Mouse (Mus musculus) heart, adult 9 months (tissue): ENCODE data around the gene Rhoh.

Experiments
- DNase-seq, 2 experiments: peaks; one replicate each; pipeline ENCODE4 v3.0.0; 2022; ENCODE audit warnings: low spot score in 2 of 2

Rhoh gene

GRCm38 (mm10) chr5:65861154-65861944 lies at the start of gene Rhoh:
Gene Rhoh, plus strand, starts transcription at chr5:65861213.
- DNase-seq, result no peak

DNA sequence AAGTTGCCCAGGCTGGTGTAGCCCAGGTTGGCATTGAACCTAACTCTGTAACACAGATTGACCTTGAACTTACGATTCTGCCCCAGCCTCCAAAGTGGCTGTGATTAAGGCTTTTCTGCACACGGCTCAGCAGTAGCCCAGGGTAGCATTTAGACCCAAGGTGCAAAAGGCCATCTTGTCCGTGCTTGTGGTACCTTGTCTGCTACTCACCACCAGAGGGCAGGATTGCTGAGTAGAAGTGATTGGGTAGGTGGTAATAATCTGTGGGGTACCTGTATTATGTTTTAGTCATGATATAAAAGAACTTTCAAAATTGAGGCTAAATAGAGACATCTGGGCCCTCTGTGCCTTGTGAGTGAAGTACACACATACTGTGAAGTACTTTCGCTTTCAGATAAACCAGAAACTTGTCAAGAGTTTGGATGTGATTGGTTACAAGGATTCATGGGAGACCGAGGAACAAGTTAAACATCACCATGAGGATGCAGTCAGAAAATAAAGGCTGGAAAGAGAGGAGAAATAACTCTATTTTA lies 37.3 kb upstream of the Rhoh start:
- peak in 1 of 2 experiments; percentile 21 for DNase-seq

DNA sequence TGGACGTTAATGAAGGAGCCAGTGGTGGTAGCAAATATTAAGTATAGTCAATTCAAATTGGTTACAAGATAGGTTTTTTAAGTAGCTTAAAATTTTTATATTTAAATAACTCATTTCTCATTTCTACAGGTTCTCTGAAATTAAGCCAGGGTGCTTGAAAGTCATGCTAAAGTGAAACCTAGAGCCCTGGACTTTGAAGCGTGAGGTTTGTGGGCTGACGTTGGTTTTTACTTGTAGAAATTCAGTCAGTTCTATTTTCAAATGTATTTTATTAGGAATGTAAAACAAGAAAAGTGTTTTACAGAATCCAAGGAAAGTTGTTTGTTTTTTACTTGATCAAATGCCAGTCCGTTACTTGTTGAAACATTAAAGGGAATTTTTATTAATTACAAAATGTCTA lies 34.5 kb upstream of the Rhoh start:
- DNase-seq, result no peak

DNA sequence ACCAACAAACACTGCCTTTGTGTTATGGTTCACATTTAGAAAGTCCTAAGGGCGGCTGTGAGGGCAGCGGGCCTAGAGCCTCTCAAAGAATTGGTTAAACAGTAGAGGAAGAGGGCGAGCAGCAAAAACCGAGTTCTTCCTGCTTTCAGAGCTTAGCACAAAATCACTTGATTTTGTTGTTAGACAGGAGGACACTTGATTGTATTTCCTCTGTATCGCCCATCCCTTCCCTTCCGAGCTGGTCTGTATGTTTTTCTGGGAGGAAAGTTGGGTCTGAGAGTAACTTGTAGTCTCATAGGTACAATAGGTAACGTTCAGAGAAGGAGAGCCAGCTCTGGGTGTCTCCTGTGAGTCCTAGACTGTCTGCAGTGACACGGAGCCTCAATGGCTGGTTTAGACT lies 33.9 kb upstream of the Rhoh start:
- no peak for DNase-seq

DNA sequence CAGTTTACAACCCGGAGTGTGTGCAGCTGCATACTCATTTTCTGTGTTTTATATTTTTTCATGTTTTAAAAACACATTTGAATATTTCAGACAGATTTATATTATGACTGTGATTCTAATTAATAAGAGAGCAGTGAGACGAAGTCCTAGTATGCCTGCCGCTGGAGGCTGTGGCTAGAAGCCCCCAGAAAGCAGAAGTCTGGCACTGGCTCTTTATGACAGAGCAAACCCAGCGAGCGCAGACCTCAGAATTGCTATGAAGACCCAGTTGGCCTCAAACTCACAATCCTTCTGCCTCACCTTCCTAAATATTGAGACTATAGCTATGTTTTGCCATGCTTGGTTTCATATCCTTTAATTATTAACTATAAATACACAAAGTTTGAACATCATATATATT lies 32.8 kb upstream of the Rhoh start:
- no peak for DNase-seq

DNA sequence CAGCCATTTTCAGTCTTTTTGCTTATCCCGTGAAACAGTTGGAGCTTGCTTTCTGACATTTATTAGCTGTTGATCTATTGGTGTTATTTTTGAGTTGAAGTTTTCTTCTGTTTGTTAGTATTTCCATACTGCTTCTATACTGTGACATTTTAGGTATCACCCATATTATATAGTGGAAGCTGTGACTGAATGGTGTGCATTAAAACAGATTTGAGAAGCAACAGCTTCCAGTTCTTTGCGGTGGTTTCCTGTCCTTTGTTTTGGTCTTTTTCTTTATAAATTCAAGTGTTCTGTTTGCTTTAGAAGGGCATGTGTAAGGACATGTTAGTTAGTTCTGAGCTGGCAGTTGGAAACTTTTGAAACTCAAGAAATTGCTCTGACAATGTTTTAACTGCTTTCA lies 32.0 kb upstream of the Rhoh start:
- DNase-seq, result no peak

DNA sequence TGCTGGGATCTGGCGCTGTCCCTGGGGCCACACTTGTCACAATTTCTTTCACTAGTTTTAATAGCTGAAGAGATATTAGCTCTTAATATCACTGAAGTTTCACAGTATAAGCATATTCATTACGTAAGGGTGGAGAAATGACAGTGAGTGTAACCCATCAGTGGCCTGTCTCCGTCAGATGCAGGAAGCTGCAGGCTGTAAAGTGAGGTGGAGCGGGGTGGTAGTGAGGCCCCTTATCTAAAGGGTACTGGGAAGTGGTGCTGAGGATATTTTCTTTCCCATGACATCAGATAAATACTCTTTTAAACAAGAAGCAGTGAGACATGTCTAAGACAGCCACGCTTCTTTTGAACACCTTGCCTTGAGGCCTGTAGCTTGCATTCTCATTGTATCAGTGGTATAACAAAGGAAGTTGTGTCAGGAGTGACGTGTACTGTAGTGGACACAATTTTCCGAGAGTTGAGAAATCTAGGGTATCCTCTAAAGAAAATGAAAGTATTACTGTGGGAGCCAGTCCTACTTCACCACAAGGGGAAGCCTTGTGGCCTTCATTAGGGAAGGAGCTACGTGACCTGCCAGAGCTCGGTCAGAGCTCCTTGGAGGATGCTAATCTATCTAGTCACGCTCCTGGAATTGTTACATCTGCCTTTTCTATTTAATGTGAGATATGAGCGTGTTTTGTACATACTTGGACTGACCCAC lies 28.9 kb upstream of the Rhoh start:
- peak in 1 of 2 experiments; percentile 4 for DNase-seq

DNA sequence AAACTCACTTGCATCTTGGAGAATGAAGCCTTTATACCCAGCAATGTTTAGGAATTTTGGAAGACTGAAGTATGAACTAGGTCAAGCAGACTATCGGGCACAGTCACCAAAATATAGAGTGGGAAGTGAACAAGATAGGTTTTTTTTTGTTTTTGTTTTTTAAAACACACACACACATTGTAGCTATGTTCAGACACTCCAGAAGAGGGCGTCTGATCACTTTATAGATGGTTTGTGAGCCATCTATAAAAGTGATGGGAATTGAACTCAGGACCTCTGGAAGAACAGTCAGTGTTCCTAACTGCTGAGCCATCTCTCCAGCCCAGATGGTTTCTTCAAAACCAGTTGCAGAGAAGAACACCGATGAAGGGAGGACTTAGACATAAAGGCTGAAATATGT lies 27.9 kb upstream of the Rhoh start:
- no peak for DNase-seq

DNA sequence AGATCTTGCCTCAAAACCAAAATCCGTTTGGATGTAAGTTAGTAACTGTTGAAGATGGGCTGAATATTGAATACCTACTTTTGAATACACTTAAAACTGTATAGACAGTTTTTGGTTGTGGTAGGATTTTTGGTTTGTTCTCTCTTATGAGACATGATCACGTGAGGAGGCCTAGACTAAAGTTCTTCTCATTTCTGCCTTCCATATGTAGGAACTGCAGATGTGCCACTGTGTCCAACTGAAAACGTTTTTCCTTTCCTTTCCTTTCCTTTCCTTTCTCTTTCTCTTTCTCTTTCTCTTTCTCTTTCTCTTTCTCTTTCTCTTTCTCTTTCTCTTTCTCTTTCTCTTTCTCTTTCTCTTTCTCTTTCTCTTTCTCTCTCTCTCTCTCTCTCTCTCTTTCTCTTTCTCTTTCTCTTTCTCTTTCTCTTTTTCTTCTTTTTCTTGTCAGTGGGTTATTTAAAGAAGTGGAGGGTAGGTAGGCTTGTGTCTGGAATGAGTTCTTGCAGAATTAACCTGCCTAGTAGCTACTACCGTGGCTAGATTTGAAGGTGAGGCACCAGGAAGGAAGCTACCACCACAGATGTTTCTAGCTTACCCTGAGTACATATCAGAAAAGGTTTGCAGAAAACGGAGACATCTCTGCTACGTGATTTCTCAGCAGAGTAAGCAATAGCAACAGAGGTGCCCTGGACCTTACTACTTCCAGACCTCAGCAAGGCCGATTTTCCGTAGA lies 27.1 kb upstream of the Rhoh start:
- no peak for DNase-seq

DNA sequence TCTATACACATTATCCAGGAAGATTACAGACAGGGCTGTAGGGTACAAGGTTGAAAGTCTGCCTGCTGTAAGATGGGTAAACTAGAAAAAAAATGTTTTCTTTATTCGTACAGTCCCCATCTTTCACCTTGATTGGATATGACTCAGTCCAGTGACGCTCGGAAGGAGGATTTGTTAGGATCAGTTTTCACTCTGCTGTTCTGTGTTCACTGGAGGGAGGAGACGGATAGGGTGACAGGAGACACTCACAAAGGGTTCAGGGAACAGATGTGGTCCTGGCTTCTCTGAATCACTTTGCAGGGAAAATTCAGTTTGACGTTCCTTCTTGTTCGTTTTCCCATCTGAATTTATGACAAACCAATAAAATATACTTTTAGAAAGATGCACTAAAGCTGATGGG lies 23.0 kb upstream of the Rhoh start:
- DNase-seq, result no peak

GRCm38 (mm10) chr5:65842947-65843346 lies 18.1 kb upstream of the Rhoh start:
- DNase-seq, result no peak

DNA sequence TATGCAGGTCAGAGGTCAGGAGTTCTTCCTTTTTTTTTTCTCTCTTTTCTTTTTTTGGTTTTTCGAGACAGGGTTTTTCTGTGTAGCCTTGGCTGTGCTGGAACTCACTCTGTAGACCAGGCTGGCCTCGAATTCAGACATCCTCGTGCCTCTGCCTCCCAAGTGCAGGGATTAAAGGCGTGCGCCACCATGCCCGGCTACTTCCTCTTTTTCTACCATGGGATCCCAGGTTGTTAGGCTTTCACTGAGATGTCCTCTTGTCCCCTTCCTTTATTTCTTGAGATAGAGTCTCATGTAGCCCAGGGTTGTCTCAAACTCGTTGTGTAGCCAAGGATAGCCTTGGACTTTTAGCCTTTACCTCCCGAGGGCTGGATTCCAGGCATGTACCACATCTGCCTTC lies 14.5 kb upstream of the Rhoh start:
- no peak for DNase-seq

- no peak for DNase-seq
Observed at GRCm38 (mm10) chr5:65846958-65847357, 14.1 kb upstream of the Rhoh start.

- no peak for DNase-seq
Observed at GRCm38 (mm10) chr5:65847656-65848055, 13.4 kb upstream of the Rhoh start.

GRCm38 (mm10) chr5:65850765-65851164 lies 10.2 kb upstream of the Rhoh start:
- DNase-seq, result no peak

- no peak for DNase-seq
Observed at GRCm38 (mm10) chr5:65854786-65855191, 6.2 kb upstream of the Rhoh start.

DNA sequence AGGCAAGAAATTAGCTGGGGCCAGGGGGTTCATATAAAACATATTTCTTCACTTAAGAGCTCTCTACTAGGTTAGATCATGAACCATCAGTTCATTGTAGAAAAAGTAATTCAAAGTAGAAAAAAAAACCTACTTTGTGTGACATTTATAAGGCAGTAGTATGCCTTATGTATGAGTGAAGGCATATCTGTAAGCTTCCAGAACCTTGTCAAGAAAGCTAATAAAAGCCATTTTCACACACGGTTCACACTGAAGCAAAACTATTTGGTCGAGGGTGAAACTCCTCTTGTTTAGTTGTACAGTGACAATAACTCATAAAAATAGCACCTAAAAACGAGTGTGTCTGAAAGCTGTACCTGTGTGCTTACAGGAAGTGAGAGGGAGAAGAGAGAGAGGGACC lies 5.4 kb upstream of the Rhoh start:
- DNase-seq, result no peak

- no peak for DNase-seq
Observed at GRCm38 (mm10) chr5:65856591-65857411, 4.2 kb upstream of the Rhoh start.

DNA sequence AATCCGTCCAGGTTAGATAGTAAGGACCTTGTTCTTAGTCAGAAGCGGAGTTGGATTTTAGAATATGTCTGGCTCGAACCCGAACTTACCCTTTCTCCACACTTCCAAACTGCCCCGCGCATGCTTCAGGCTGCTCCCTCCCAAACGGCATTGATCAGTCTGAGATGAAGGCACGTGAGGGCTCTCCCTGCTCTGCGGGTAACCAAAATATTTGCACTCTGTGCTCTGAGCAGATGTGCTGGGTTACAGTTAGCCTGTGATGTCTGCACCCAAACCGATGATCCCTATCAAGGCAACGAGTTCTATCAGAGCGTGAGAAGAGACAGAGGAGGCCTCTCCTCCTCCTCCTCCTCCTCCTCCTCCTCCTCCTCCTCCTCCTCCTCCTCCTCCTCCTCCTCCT lies 3.1 kb upstream of the Rhoh start:
- no peak for DNase-seq

DNA sequence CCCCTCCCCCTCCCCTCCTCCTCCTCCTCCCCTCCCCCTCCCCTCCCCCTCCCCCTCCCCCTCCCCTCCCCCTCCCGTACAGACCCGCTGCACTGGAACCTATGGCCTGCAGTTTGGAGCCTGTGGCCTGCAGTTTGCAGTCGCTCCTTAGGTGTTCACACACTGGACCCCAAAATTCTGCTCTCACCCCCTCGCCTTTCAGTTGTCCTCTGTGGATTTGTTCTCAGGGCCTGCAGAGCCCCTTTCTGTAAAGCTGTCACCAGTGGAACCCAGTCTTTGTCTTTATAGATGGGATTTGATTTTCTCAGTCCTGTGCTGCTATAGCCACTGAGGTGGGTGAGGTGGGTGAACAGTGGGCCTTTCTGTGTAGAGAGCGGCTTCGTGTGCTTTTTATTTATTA lies 2.7 kb upstream of the Rhoh start:
- no peak for DNase-seq

GRCm38 (mm10) chr5:65858898-65859297 lies 2.1 kb upstream of the Rhoh start:
- DNase-seq, result no peak

GRCm38 (mm10) chr5:65859396-65859795 lies 1.6 kb upstream of the Rhoh start:
- DNase-seq, result peak in 1 of 2 experiments; percentile 23
